Mouse (Mus musculus): Measurements from ENCODE around the gene Maged1. TPM values are rescaled to one million over a fixed set of nuclear protein-coding genes. Genes with fewer than 3 reads are reported as not detected.
"Not testable (repeated sequence)": the region's sequence is repeated elsewhere in the genome, so short reads cannot be mapped to it uniquely, and the experiment has no call there.

Maged1 gene
- total and polyA plus RNA-seq, 2 experiments from 2014 or later, result 974 to 1,242 TPM

DNA sequence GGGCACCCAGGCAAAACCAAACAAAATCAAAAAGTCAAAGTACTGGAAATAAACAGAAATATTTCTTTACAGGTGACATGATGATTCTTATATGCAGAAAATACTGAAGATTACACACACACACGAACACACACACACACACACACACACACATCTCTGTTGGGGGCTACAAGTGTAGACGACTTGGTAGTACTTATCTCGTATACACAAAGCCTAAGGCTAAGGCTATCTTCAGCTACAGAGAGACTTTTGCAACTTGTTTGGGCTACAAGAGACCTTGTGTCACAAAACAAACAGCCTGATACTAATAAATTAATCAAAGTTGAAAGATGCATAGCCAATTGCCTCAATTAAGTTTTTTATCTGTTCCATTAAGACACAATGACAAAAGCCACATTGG, 19.8 kb downstream of the Maged1 start:
- ATAC-seq (ENCODE audit: low FRiP score), result no peak
- H3K4me3 ChIP-seq (ENCODE audit: low read depth, low read length), result no peak overlapping the region
- H3K36me3 ChIP-seq (ENCODE audit: insufficient read depth, low read length), result no peaks in the 10 kb centered on the region
- WGBS, result 80% methylated on average over 3 of the region's 3 CpGs
- DNase-seq (ENCODE audit: low spot score), result no peak
- H3K27me3 ChIP-seq (ENCODE audit: insufficient read depth, low read length), result peaks cover 2% of the 10 kb centered on the region; the same call in 1 of the 2 replicates
- no peak overlapping the region for H3K27ac ChIP-seq (ENCODE audit: low read depth, low read length)
- H3K9me3 ChIP-seq (ENCODE audit: low read length), result no peaks in the 10 kb centered on the region
- TF ChIP-seq CTCF (IDR thresholded peaks at IDR 0.05), result no peak
- H3K4me2 ChIP-seq (ENCODE audit: low read depth, low read length, poor library complexity, severe bottlenecking), result no peak overlapping the region
- H3K4me1 ChIP-seq (ENCODE audit: insufficient read depth, low read length), result no peaks in the 10 kb centered on the region
- H3K9ac ChIP-seq (replicated peaks; ENCODE audit: low read length, poor library complexity, severe bottlenecking), result no peak overlapping the region

- H3K27ac ChIP-seq (ENCODE audit: low read depth, low read length), result peak overlapping the region; percentile 70
- H3K27me3 ChIP-seq (ENCODE audit: insufficient read depth, low read length), result no peaks in the 10 kb centered on the region
- H3K9ac ChIP-seq (replicated peaks; ENCODE audit: low read length, poor library complexity, severe bottlenecking), result no peak overlapping the region
- no peaks in the 10 kb centered on the region for H3K9me3 ChIP-seq (ENCODE audit: low read length)
- H3K36me3 ChIP-seq (ENCODE audit: insufficient read depth, low read length), result no peaks in the 10 kb centered on the region
- 46% methylated on average over 3 of the region's 3 CpGs for WGBS
- no peak overlapping the region for H3K4me2 ChIP-seq (ENCODE audit: low read depth, low read length, poor library complexity, severe bottlenecking)
- ATAC-seq (ENCODE audit: low FRiP score) (peak; percentile 17; the same call in 1 of the 2 replicates), DNase-seq (ENCODE audit: low spot score) (no peak)
- no peak overlapping the region for H3K4me3 ChIP-seq (ENCODE audit: low read depth, low read length)
- no peak for TF ChIP-seq CTCF (IDR thresholded peaks at IDR 0.05)
- H3K4me1 ChIP-seq (ENCODE audit: insufficient read depth, low read length), result no peaks in the 10 kb centered on the region
Measured at GRCm38 (mm10) chrX:94508442-94508819, 33.5 kb downstream of the Maged1 start.

DNA sequence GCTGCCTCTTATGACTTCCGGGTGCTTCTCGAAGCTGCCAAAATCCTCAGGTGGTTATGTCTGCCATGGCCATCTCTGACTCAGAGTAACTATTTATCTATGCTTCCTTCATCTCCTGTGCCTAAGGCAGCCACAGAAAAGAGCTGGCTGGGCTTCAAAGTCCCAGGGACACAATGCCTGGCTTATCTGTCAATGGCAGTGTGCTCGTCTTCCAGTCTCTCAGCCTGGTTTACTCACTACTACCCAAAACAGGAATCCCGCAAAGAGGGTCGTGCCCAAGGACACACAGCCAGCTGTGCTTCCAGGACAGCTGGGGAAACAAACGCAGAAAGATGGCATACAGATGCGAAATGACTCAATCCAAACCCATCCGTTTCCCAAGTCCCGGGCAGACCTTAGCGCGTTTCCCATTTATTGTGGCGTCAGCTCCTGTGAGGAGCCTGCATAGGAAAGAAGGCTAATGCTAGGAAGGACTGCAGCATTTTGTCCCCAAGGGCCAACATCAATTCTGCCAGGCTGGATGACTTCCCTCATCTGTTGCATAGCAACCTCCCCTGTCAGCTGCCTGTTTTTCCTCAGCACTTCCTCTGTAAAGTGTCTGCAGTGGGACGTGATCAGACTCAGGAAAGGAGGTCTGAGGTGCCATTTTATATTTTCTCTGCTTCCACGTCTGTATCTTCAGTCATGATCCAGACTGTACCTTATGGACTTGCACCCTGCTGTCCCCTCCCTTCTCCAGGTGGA, 34.1 kb downstream of the Maged1 start:
- H3K4me3 ChIP-seq (ENCODE audit: low read depth, low read length); H3K9ac ChIP-seq (replicated peaks; ENCODE audit: low read length, poor library complexity, severe bottlenecking); H3K4me1 ChIP-seq (ENCODE audit: insufficient read depth, low read length); H3K4me2 ChIP-seq (ENCODE audit: low read depth, low read length, poor library complexity, severe bottlenecking); H3K27me3 ChIP-seq (ENCODE audit: insufficient read depth, low read length); H3K9me3 ChIP-seq (ENCODE audit: low read length); H3K36me3 ChIP-seq (ENCODE audit: insufficient read depth, low read length): not testable (repeated sequence)
- DNase-seq (ENCODE audit: low spot score), result peak; percentile 8
- H3K27ac ChIP-seq (ENCODE audit: low read depth, low read length), result peak overlapping the region; percentile 77
- ATAC-seq (ENCODE audit: low FRiP score), result peak; percentile 94
- WGBS, result 23% methylated on average over 6 of the region's 14 CpGs

DNA sequence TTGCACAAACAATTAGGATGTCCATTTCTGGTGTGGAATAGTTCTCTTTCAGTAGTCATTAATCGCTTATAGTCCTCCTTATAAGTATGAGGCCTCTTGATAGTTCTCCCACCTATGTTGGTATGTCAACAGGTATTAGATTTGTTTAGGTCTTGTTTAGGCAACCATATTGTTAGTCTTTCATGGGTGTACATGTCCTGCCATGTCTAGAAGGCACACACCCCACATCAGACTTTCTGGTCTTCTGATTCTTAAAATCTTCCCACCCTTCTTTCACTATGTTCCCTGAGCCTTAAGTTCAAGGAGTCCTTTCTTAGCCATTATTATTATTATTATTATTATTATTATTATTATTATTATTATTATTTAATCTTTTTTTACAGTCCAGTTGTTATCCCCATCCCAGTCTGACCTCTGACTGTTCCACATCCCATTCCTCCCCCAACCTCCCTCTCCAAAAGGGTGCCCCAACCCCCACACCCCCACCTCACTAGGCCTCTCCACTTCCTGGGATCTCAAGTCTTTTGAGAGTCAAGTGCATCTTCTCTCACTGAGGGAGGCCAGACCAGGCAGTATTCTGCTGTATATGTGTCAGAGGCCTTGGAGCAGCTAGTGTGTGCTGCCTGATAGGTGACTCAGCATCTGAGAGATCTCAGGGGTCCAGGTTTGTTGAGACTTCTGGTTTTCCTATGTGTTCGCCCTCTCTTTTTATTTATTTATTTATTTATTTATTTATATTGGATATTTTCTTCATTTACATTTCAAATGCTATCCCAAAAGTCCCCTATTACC, 55.7 kb downstream of the Maged1 start:
- Histone ChIP-seq H3K4me1 (ENCODE audit: insufficient read depth, low read length) (no peaks in the 10 kb centered on the region), H3K27ac (ENCODE audit: low read depth, low read length) (no peak overlapping the region), H3K4me3 (ENCODE audit: low read depth, low read length) (no peak overlapping the region), H3K27me3 (ENCODE audit: insufficient read depth, low read length) (no peaks in the 10 kb centered on the region), H3K4me2 (ENCODE audit: low read depth, low read length, poor library complexity, severe bottlenecking) (no peak overlapping the region), H3K9me3 (ENCODE audit: low read length) (no peaks in the 10 kb centered on the region), H3K36me3 (ENCODE audit: insufficient read depth, low read length) (no peaks in the 10 kb centered on the region), H3K9ac (replicated peaks; ENCODE audit: low read length, poor library complexity, severe bottlenecking) (no peak overlapping the region)
- 90% methylated on average over 2 of the region's 2 CpGs for WGBS
- ATAC-seq (ENCODE audit: low FRiP score) (no peak), DNase-seq (ENCODE audit: low spot score) (no peak)
- TF ChIP-seq CTCF (IDR thresholded peaks at IDR 0.05), result no peak

Other genes with a start within 250 kb of the Maged1 start
- gene Fam90a1b, start 175.4 kb downstream of the Maged1 start, total RNA-seq (2014; rRNA removed), result 0.66 and 1.2 TPM in 2 replicates
- gene Fam90a1b, start 175.4 kb downstream of the Maged1 start, polyA plus RNA-seq (2015; fragmentation: Nextera tagmentation; extraction: Ambion mirVana), result 0.37 and 0.47 TPM in 2 replicates
- gene Apoo, start 175.0 kb downstream of the Maged1 start, total RNA-seq (2014; rRNA removed), result 58.3 and 58.7 TPM in 2 replicates
- gene Apoo, start 175.0 kb downstream of the Maged1 start, polyA plus RNA-seq (2015; fragmentation: Nextera tagmentation; extraction: Ambion mirVana), result 135 and 146 TPM in 2 replicates
- 19.4 and 20.2 TPM in 2 replicates for gene Gspt2, start 93.9 kb upstream of the Maged1 start, total RNA-seq (2014; rRNA removed)
- gene Gspt2, start 93.9 kb upstream of the Maged1 start, polyA plus RNA-seq (2015; fragmentation: Nextera tagmentation; extraction: Ambion mirVana), result 24.1 and 25.9 TPM in 2 replicates
- 24.5 and 32.2 TPM in 2 replicates for gene Zxdb, start 182.4 kb upstream of the Maged1 start, total RNA-seq (2014; rRNA removed)
- gene Zxdb, start 182.4 kb upstream of the Maged1 start, polyA plus RNA-seq (2015; fragmentation: Nextera tagmentation; extraction: Ambion mirVana), result 1.5 and 1.7 TPM in 2 replicates

Measured in midbrain, postnatal 0 days (tissue).